Mouse (Mus musculus) kidney, embryonic 16.5 days (tissue): ENCODE measurements around the gene Rab6b. TPM values are rescaled to one million over a fixed set of nuclear protein-coding genes. Genes with fewer than 3 reads are reported as not detected.

ENCODE experiments used
- ATAC-seq: fragments of 200-750 bp; cut with Nextera tagmentation; 2 replicates; pipeline ENCODE4 v1.8.0; 2017; ENCODE audit warnings: moderate TSS enrichment; ENCODE audit not compliant: low FRiP score, low TSS enrichment
- H3K27ac ChIP-seq: fragments of 300-500 bp; sonication (generic); 2 replicates; pipeline ENCODE4 v1.5.1; 2014; ENCODE audit warnings: low read length
- H3K27me3 ChIP-seq: fragments of 300-500 bp; sonication (generic); 2 replicates; pipeline ENCODE4 v1.6.1; 2014; ENCODE audit warnings: low read length, control low read depth, mixed read lengths; ENCODE audit not compliant: insufficient read depth
- H3K36me3 ChIP-seq: fragments of 300-500 bp; sonication (generic); 2 replicates; pipeline ENCODE4 v1.6.1; 2014; ENCODE audit warnings: low read length, control low read depth, mixed read lengths; ENCODE audit not compliant: insufficient read depth
- H3K4me1 ChIP-seq: fragments of 300-500 bp; sonication (generic); 2 replicates; pipeline ENCODE4 v1.6.1; 2014; ENCODE audit warnings: low read length, control low read depth, mixed read lengths; ENCODE audit not compliant: insufficient read depth
- H3K4me2 ChIP-seq: fragments of 300-500 bp; sonication (generic); replicated peaks from 2 replicates; pipeline ENCODE4 v1.6.1; 2014; ENCODE audit warnings: low read depth, low read length
- H3K4me3 ChIP-seq: fragments of 300-500 bp; sonication (generic); 2 replicates; pipeline ENCODE4 v1.5.1; 2014; ENCODE audit warnings: mild to moderate bottlenecking, low read length
- H3K9ac ChIP-seq: fragments of 300-500 bp; sonication (generic); replicated peaks from 2 replicates; pipeline ENCODE4 v1.6.1; 2014; ENCODE audit warnings: low read length
- H3K9me3 ChIP-seq: fragments of 300-500 bp; sonication (generic); 2 replicates; pipeline ENCODE4 v1.6.1; 2016; ENCODE audit warnings: low read length, control low read depth
- WGBS: fragments of 180-500 bp; shearing (Covaris S2); extraction: QIAGEN DNeasy Blood & Tissue Kit; methylation state at CpG from one replicate; pipeline ENCODE4 v1.1.7; 2014; 5-methylcytosine and 5-hydroxymethylcytosine counted together
- polyA plus RNA-seq: library from polyadenylated mRNA; unstranded; fragments of >200 nt; fragmentation: Nextera tagmentation; extraction: Ambion mirVana; gene quantifications from 2 replicates; pipeline ENCODE4 v1.2.1, GENCODE M21; 2015

Rab6b gene
- polyA plus RNA-seq, 1 experiment from 2014 or later = 5.2 TPM

DNA sequence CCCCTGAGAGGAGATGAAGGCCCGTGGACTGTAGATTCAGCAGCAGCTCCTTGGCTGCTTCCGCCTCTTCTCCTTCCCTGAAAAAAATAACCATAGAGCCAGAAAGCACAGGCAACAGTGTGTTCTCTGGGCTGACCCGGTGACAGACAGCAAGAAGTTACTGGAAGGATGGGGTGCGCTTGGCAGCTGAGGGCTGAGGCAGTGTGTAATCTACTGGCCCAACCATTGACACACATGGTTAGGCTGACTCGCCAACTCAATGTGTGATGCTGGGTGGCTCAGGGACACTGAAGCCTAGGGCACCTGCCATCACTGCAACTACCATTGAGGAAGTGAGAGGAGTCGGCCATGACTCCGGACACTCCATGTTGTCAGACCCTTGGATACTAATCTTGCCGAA is 70.3 kb downstream of the Rab6b start:
- no peak for ATAC-seq
- Histone ChIP-seq H3K4me2 (no peak overlapping the region), H3K27me3 (no peaks in the 10 kb centered on the region), H3K4me1 (peaks cover 7% of the 10 kb centered on the region), H3K9me3 (no peaks in the 10 kb centered on the region), H3K36me3 (no peaks in the 10 kb centered on the region), H3K9ac (no peak overlapping the region), H3K4me3 (no peak overlapping the region), H3K27ac (no peak overlapping the region)
- 90% methylated on average over 8 of the region's 8 CpGs for WGBS

DNA sequence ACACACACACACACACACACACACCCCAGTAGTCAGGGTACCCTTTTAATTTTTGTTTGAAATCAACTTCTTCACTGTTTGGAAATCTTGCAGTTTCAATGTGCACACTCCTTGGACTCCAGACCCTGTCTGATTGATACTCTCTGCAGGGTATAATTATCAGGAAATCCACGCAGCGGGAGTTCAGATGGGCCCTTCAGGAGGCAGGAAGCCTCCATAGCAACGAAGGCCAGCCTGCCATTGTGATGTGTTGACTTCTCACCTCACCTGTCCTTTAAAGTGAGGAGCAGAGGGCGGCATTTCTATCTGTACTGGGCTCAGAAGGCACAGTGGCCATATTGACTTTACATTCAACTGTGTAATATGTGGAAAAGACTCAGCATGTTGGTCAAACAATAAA is 73.3 kb downstream of the Rab6b start:
- Histone ChIP-seq H3K27me3 (no peaks in the 10 kb centered on the region), H3K36me3 (peaks cover 18% of the 10 kb centered on the region; the same call in 1 of the 2 replicates), H3K4me1 (peaks cover 7% of the 10 kb centered on the region; the same call in 1 of the 2 replicates), H3K27ac (no peak overlapping the region), H3K4me3 (no peak overlapping the region), H3K4me2 (no peak overlapping the region), H3K9me3 (no peaks in the 10 kb centered on the region), H3K9ac (no peak overlapping the region)
- ATAC-seq = no peak
- 73% methylated on average over 4 of the region's 4 CpGs for WGBS

DNA sequence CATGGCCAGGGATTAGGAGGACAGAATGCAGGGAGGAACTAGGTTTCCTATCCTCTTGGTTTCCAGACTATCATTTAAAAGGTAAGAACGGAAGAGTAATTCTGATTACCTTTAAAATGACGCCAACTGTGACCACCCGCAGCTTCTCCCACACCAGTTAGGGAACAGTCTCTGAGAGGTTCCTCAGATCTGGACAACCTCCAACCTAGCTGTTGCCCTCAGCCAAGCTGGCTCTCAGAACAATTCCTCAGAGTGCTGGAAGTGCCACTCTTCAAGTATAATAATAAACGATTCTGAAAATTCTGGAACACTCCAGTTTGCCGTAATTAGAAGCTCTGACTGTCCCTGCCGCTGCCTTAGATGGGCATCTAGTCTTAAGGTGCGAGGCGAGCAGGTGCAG is 74.4 kb downstream of the Rab6b start:
- Histone ChIP-seq H3K4me1 (no peaks in the 10 kb centered on the region), H3K27me3 (no peaks in the 10 kb centered on the region), H3K9me3 (no peaks in the 10 kb centered on the region), H3K27ac (no peak overlapping the region), H3K9ac (no peak overlapping the region), H3K36me3 (peaks cover 28% of the 10 kb centered on the region), H3K4me3 (no peak overlapping the region), H3K4me2 (no peak overlapping the region)
- ATAC-seq = no peak
- WGBS = 91% methylated on average over 8 of the region's 8 CpGs

DNA sequence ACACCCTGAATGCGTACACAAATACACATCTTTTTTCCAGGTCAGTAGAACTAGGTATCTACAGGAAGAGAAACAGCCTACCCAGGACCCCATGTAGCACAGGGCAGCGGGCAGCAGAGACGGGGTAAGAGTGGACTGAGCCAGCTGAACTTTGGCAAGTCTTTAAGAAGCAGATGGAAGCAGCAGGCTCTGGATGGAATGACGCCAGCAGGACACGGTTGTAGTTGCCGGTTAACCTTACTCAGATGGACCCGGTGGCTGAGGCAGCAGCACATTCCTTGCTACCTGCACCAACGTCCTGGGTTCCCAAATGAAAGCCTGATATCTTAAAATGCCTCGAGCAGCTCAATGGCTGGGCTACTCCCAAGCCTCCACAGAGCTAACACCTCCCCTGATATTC is 75.2 kb downstream of the Rab6b start:
- no peak overlapping the region for H3K9ac ChIP-seq
- ATAC-seq = no peak
- H3K4me3 ChIP-seq = no peak overlapping the region
- no peaks in the 10 kb centered on the region for H3K27me3 ChIP-seq
- H3K4me2 ChIP-seq = no peak overlapping the region
- H3K36me3 ChIP-seq = peaks cover 34% of the 10 kb centered on the region
- WGBS = 74% methylated on average over 9 of the region's 9 CpGs
- H3K27ac ChIP-seq = no peak overlapping the region
- no peaks in the 10 kb centered on the region for H3K9me3 ChIP-seq
- H3K4me1 ChIP-seq = no peaks in the 10 kb centered on the region

DNA sequence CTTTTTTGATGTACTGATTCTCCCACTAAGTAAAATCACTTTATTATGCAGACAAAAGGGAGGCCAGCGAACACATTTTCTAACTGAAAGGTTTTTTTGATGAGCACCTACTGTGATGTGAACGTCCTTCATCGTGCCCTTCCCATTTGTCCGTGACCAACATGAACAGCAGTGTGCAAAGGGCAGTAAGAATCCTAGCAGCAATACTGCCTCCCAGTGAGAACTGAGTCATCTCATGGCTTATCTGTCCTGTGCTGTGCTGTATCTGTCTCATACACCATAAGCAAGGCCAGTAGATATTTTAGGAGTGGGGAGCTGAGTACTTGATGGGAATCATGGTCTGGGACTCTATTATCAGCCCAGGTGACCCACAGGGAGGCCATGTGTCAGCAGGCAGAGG is 76.8 kb downstream of the Rab6b start:
- Histone ChIP-seq H3K9ac (no peak overlapping the region), H3K27me3 (no peaks in the 10 kb centered on the region), H3K27ac (no peak overlapping the region), H3K36me3 (peaks cover 49% of the 10 kb centered on the region), H3K4me1 (no peaks in the 10 kb centered on the region), H3K4me3 (no peak overlapping the region), H3K4me2 (no peak overlapping the region), H3K9me3 (no peaks in the 10 kb centered on the region)
- 93% methylated on average over 4 of the region's 4 CpGs for WGBS
- ATAC-seq = no peak

DNA sequence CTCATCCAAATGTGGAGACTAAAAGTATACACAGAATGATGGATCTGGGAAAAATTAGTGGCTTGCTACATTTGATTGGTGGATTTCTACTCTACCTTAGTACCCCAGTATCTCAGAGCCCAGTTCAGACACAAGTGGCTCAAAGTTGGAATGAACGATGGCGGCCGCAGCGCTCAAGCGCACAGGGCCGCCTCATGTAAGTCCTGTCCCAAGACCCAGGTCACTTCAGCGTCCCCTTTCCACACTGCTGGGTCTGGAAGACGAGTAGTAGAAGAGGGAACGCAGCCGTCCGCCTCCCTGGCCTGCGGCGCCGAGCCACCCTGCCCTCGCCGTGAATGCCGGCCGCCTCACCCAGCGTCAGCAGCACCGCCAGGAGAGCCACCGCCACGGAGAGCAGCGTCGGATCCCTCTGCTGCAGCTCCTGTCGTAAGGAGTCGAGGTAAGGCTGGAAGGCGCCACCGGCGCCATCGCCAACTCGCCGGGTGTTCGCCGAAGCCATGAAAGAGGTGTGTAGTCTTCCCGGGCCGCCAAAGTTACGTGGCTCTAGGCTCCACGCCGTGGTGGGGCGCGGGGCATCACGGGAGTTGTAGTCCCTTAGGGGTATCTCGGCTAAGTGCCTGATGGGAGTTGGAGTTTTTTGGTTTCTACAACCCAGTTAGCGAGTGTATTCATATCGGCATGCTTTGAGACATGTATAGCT is 90.1 kb downstream of the Rab6b start, which contains the start of gene Srprb:
Gene Srprb (minus strand): TSS at position 577 of the 700 bp plus-strand sequence.
- 0% methylated on average over 45 of the region's 45 CpGs for WGBS
- peak within 1 kb of the TSS; percentile 89 for H3K4me3 ChIP-seq

DNA sequence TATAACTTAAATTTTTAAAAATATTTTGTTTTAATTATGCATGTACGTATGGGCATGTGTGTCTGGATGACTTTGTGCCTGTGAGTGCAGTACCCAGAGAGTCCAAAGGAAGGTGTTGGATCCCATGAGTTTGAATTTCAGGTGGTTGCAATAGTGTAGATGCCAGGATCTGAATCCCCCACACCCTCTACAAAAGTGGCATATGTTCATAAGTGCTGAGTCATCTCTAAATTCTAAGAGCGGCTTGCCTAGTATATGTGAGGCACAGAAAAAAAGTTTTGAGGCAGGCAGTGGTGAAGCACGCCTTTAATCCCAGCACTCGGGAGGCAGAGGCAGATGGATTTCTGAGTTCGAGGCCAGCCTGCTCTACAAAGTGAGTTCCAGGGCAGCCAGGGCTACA is 94.2 kb downstream of the Rab6b start:
- no peak overlapping the region for H3K27ac ChIP-seq
- H3K4me1 ChIP-seq = peaks cover 4% of the 10 kb centered on the region
- no peak overlapping the region for H3K4me3 ChIP-seq
- H3K4me2 ChIP-seq = no peak overlapping the region
- H3K9me3 ChIP-seq = no peaks in the 10 kb centered on the region
- 89% methylated on average over 5 of the region's 5 CpGs for whole genome bisulfite sequencing
- H3K36me3 ChIP-seq = no peaks in the 10 kb centered on the region
- no peaks in the 10 kb centered on the region for H3K27me3 ChIP-seq
- ATAC-seq = no peak
- H3K9ac ChIP-seq = no peak overlapping the region

More for the DNA sequence above, 90.1 kb downstream of the Rab6b start, which contains the start of gene Srprb:
- Histone ChIP-seq H3K27me3 (no peaks in the 10 kb centered on the region), H3K36me3 (peaks cover 23% of the 10 kb centered on the region), H3K4me2 (peak within 1 kb of the TSS; percentile 77), H3K4me1 (peaks cover 5% of the 10 kb centered on the region), H3K9ac (peak within 1 kb of the TSS; percentile 94), H3K9me3 (no peaks in the 10 kb centered on the region), H3K27ac (peak within 1 kb of the TSS; percentile 81)
- ATAC-seq = peak; percentile 99

DNA sequence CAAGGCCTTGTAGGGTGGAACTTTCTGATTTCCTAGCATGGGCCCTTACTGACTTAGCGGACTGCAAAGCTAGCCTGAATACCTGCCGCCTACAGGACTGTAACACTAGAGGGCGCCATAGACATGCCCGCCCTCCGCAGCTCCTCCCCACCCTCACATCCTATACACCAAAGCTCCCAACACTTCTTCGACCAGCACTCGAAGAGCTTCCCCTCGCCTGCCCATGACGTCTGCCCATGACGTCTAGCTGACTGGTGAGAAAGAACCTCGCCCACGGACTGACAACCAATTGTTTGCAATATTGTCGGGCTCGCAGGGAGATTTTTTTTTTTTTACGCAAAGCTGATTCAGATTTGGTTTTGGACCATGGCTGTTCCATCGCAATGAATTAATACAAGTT is 96.3 kb downstream of the Rab6b start:
- H3K9me3 ChIP-seq = no peaks in the 10 kb centered on the region
- H3K27me3 ChIP-seq = no peaks in the 10 kb centered on the region
- H3K4me1 ChIP-seq = no peaks in the 10 kb centered on the region
- WGBS = 8% methylated on average over 16 of the region's 16 CpGs
- H3K9ac ChIP-seq = no peak overlapping the region
- no peaks in the 10 kb centered on the region for H3K36me3 ChIP-seq
- ATAC-seq = peak; percentile 88
- H3K27ac ChIP-seq = no peak overlapping the region
- peak overlapping the region; percentile 29 for H3K4me3 ChIP-seq
- peak overlapping the region; percentile 53 for H3K4me2 ChIP-seq

DNA sequence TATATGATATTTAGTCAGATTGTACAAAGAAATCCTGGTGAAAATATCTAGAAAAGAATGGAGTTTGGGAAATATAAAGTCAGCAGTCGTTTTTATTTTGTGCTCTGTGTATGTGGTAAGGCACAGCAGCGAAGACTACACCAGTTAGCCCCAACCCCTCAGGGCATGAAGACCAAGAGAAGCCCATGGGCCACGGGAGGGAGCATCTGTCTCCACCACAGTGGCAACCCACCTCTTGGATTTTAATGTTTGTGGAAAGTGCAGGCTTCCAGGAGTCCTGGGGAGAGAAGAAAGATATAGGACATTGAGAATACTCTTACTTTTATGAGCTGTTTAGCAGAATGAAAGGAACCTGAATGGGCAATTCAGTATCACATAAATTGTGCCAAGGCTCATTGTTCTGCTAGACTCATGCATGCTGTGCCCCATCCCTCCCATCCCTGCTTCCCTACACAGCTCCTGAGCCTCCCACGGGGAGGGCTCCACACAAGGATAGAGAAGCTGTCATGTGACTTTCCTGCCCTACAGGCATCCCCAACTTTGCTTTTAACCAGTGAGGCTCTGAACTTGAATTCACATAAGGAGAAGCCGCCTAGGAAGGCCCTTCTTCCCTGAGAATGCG is 97.3 kb downstream of the Rab6b start:
- no peak for ATAC-seq
- Histone ChIP-seq H3K27ac (no peak overlapping the region), H3K27me3 (no peaks in the 10 kb centered on the region), H3K4me2 (no peak overlapping the region), H3K36me3 (no peaks in the 10 kb centered on the region), H3K4me3 (no peak overlapping the region), H3K9ac (no peak overlapping the region), H3K4me1 (no peaks in the 10 kb centered on the region), H3K9me3 (no peaks in the 10 kb centered on the region)
- 63% methylated on average over 6 of the region's 6 CpGs for WGBS
